Mouse (Mus musculus): Measurements from ENCODE around the gene Slco1c1. TPM values are rescaled to one million over a fixed set of nuclear protein-coding genes. Genes with fewer than 3 reads are reported as not detected.

The Slco1c1 gene
- total RNA-seq, 1 experiment: not detected

- TF ChIP-seq MAFK (IDR thresholded peaks at IDR 0.05; ENCODE audit: insufficient read depth, low read depth, low read length) (no peak), ZNF384 (IDR thresholded peaks at IDR 0.05; ENCODE audit: low read depth, low read length) (no peak; the same call in 1 of the 2 replicates), HCFC1 (IDR thresholded peaks at IDR 0.05; ENCODE audit: borderline replicate concordance, insufficient read depth, low read length) (no peak), CHD2 (IDR thresholded peaks at IDR 0.05; ENCODE audit: low read depth, low read length) (no peak), ZC3H11A (IDR thresholded peaks at IDR 0.05; ENCODE audit: borderline replicate concordance, low read depth, low read length) (no peak)
- in situ Hi-C loops (cut with MboI; ENCODE audit: low sequenced_read_pairs in 2 of 2, unreplicated experiment in 2 of 2): no loop called here
- Histone ChIP-seq H3K9ac (ENCODE audit: insufficient read depth, low read depth, low read length, poor library complexity, severe bottlenecking) (peak overlapping the region; percentile 87), H3K36me3 (ENCODE audit: control insufficient read depth, insufficient read depth, low read length, poor library complexity, severe bottlenecking) (peaks cover 3% of the 10 kb centered on the region; the same call in 1 of the 2 replicates), H3K9me3 (ENCODE audit: control insufficient read depth, insufficient read depth, low read depth, low read length) (no peaks in the 10 kb centered on the region), H3K4me1 (ENCODE audit: control insufficient read depth in 2 of 2, insufficient read depth in 2 of 2, low read length in 2 of 2, poor library complexity in 1 of 2) (peaks cover 1 to 3% of the 10 kb centered on the region in 2 experiments; a peak in 1 of 4 replicates), H3K27ac (ENCODE audit: insufficient read depth, low read depth, low read length, poor library complexity, severe bottlenecking) (peak overlapping the region; percentile 98), H3K4me3 (ENCODE audit: insufficient read depth in 1 of 2, low read depth in 1 of 2, low read length in 2 of 2, poor library complexity in 1 of 2, severe bottlenecking in 1 of 2) (peak overlapping the region; percentile 79 to 91)
- no peak for DNase-seq (ENCODE audit: low read depth, low spot score)
Measured at GRCm38 (mm10) chr6:141600940-141601339, 76.8 kb downstream of the Slco1c1 start.

- no peak for DNase-seq (ENCODE audit: low read depth, low spot score)
- in situ Hi-C loops (cut with MboI; ENCODE audit: low sequenced_read_pairs in 2 of 2, unreplicated experiment in 2 of 2): no loop called here
Measured at GRCm38 (mm10) chr6:141610702-141611260, 86.6 kb downstream of the Slco1c1 start.

DNA sequence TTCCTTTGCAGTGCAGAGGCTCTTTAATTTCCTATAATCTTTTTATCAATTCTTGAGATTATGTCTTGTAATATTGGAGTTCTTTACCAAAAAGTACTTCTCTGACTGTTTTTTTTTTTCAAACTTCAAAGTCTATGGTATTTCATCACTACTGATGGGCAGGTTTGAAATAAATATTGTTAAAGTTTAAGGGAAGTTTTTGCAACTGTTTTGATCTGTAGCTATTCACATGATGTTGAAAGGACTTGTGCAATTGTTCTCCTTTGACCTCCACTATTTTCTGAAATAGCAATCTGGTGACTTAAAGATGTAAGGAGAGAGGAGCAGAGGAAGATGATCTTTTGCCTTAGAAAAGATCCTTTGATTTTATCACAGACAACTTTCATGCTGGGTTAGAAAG is 89.8 kb downstream of the Slco1c1 start:
- no peak overlapping the region for H3K4me3 ChIP-seq (ENCODE audit: insufficient read depth in 1 of 2, low read depth in 1 of 2, low read length in 2 of 2, poor library complexity in 1 of 2, severe bottlenecking in 1 of 2)
- no peaks in the 10 kb centered on the region for H3K4me1 ChIP-seq (ENCODE audit: control insufficient read depth in 2 of 2, insufficient read depth in 2 of 2, low read length in 2 of 2, poor library complexity in 1 of 2)
- no peaks in the 10 kb centered on the region for H3K36me3 ChIP-seq (ENCODE audit: control insufficient read depth, insufficient read depth, low read length, poor library complexity, severe bottlenecking)
- no peak overlapping the region for H3K27ac ChIP-seq (ENCODE audit: insufficient read depth, low read depth, low read length, poor library complexity, severe bottlenecking)
- H3K9me3 ChIP-seq (ENCODE audit: control insufficient read depth, insufficient read depth, low read depth, low read length): no peaks in the 10 kb centered on the region
- no peak overlapping the region for H3K9ac ChIP-seq (ENCODE audit: insufficient read depth, low read depth, low read length, poor library complexity, severe bottlenecking)
- no peak for DNase-seq (ENCODE audit: low read depth, low spot score)
- TF ChIP-seq MAFK (IDR thresholded peaks at IDR 0.05; ENCODE audit: insufficient read depth, low read depth, low read length): no peak
- TF ChIP-seq HCFC1 (IDR thresholded peaks at IDR 0.05; ENCODE audit: borderline replicate concordance, insufficient read depth, low read length): no peak
- TF ChIP-seq CHD2 (IDR thresholded peaks at IDR 0.05; ENCODE audit: low read depth, low read length): no peak
- TF ChIP-seq ZC3H11A (IDR thresholded peaks at IDR 0.05; ENCODE audit: borderline replicate concordance, low read depth, low read length): no peak
- no peak for TF ChIP-seq ZNF384 (IDR thresholded peaks at IDR 0.05; ENCODE audit: low read depth, low read length)
- in situ Hi-C loops (cut with MboI; ENCODE audit: low sequenced_read_pairs in 2 of 2, unreplicated experiment in 2 of 2): no loop called here

More at GRCm38 (mm10) chr6:141610702-141611260, 86.6 kb downstream of the Slco1c1 start:
- TF ChIP-seq HCFC1 (IDR thresholded peaks at IDR 0.05; ENCODE audit: borderline replicate concordance, insufficient read depth, low read length) (no peak), CHD2 (IDR thresholded peaks at IDR 0.05; ENCODE audit: low read depth, low read length) (no peak)
- H3K27ac ChIP-seq (ENCODE audit: insufficient read depth, low read depth, low read length, poor library complexity, severe bottlenecking): no peak overlapping the region
- no peak overlapping the region for H3K4me3 ChIP-seq (ENCODE audit: insufficient read depth in 1 of 2, low read depth in 1 of 2, low read length in 2 of 2, poor library complexity in 1 of 2, severe bottlenecking in 1 of 2)
- H3K36me3 ChIP-seq (ENCODE audit: control insufficient read depth, insufficient read depth, low read length, poor library complexity, severe bottlenecking): no peaks in the 10 kb centered on the region
- no peaks in the 10 kb centered on the region for H3K4me1 ChIP-seq (ENCODE audit: control insufficient read depth in 2 of 2, insufficient read depth in 2 of 2, low read length in 2 of 2, poor library complexity in 1 of 2)
- no peak overlapping the region for H3K9ac ChIP-seq (ENCODE audit: insufficient read depth, low read depth, low read length, poor library complexity, severe bottlenecking)
- H3K9me3 ChIP-seq (ENCODE audit: control insufficient read depth, insufficient read depth, low read depth, low read length): no peaks in the 10 kb centered on the region

- Histone ChIP-seq H3K27ac (ENCODE audit: insufficient read depth, low read depth, low read length, poor library complexity, severe bottlenecking) (no peak overlapping the region), H3K9ac (ENCODE audit: insufficient read depth, low read depth, low read length, poor library complexity, severe bottlenecking) (no peak overlapping the region), H3K4me1 (ENCODE audit: control insufficient read depth in 2 of 2, insufficient read depth in 2 of 2, low read length in 2 of 2, poor library complexity in 1 of 2) (no peaks in the 10 kb centered on the region), H3K4me3 (ENCODE audit: insufficient read depth in 1 of 2, low read depth in 1 of 2, low read length in 2 of 2, poor library complexity in 1 of 2, severe bottlenecking in 1 of 2) (no peak overlapping the region), H3K36me3 (ENCODE audit: control insufficient read depth, insufficient read depth, low read length, poor library complexity, severe bottlenecking) (no peaks in the 10 kb centered on the region), H3K9me3 (ENCODE audit: control insufficient read depth, insufficient read depth, low read depth, low read length) (no peaks in the 10 kb centered on the region)
- no peak for DNase-seq (ENCODE audit: low read depth, low spot score)
- TF ChIP-seq CHD2 (IDR thresholded peaks at IDR 0.05; ENCODE audit: low read depth, low read length) (no peak), MAFK (IDR thresholded peaks at IDR 0.05; ENCODE audit: insufficient read depth, low read depth, low read length) (no peak), ZNF384 (IDR thresholded peaks at IDR 0.05; ENCODE audit: low read depth, low read length) (no peak), HCFC1 (IDR thresholded peaks at IDR 0.05; ENCODE audit: borderline replicate concordance, insufficient read depth, low read length) (no peak), ZC3H11A (IDR thresholded peaks at IDR 0.05; ENCODE audit: borderline replicate concordance, low read depth, low read length) (no peak)
- in situ Hi-C loops (cut with MboI; ENCODE audit: low sequenced_read_pairs in 2 of 2, unreplicated experiment in 2 of 2): no loop called here
Measured at GRCm38 (mm10) chr6:141615348-141615747, 91.2 kb downstream of the Slco1c1 start.

Other genes starting within 250 kb of the Slco1c1 start
- gene Slco1b2, start 105.2 kb downstream of the Slco1c1 start, total RNA-seq (2012; rRNA removed): 0.18 and 0.21 TPM in 2 replicates
- 0.16 and 0.27 TPM in 2 replicates for gene Gm5724, start 249.4 kb downstream of the Slco1c1 start, total RNA-seq (2012; rRNA removed)